ENCODE assay signal across 9 mouse cellular contexts in genomic region chr9:61384646-61385443, GRCm38 (mm10). TPM values are rescaled to one million over a fixed set of nuclear protein-coding genes. Genes with fewer than 3 reads are reported as not detected.
DNase-seq lines count a peak whose midpoint lies in the region; ATAC-seq and TF ChIP-seq lines count a peak whose summit lies in the region.
"Had no signal": no experiment of that assay in that cellular context is flagged by ENCODE, and none has a peak within 500 bp of the region (broad histone marks: within the 10 kb centered on the region; RNA-seq: fewer than 3 reads in every experiment).

No protein-coding gene starts in this region.

- no peak for DNase-seq in liver, postnatal 0 days
- no peak for DNase-seq in liver, embryonic 11.5 days (ENCODE audit: low spot score)
- DNase-seq in embryonic facial prominence, embryonic 14.5 days (ENCODE audit: low spot score): peak; percentile 55
- no peak for DNase-seq in adrenal gland, adult 2 months
- DNase-seq in spleen, postnatal 36 days (ENCODE audit: low spot score in 2 of 2): no peak
- no peak for DNase-seq in urinary bladder, postnatal 25 days (ENCODE audit: low spot score)
- DNase-seq: heart, postnatal 4 days had no signal

- no peak for ATAC-seq in liver, postnatal 0 days
- no peak for ATAC-seq in liver, embryonic 11.5 days (replicated peaks; ENCODE audit: low FRiP score)
- no peak for ATAC-seq in embryonic facial prominence, embryonic 14.5 days (ENCODE audit: low read depth)
- peak; percentile 56 for ATAC-seq in inflammation-experienced regulatory T-cells, adult 6 months
- peak; percentile 29; the same call in 1 of the 2 replicates for ATAC-seq in neural tube, embryonic 12.5 days (ENCODE audit: low FRiP score, low read depth)

- TF ChIP-seq CTCF in liver, postnatal 0 days (IDR thresholded peaks at IDR 0.05; ENCODE audit: low read depth): no peak

- no peak for TF ChIP-seq EP300 in liver, postnatal 0 days (IDR thresholded peaks at IDR 0.05; ENCODE audit: low read depth)

- H3K9ac ChIP-seq in liver, postnatal 0 days (replicated peaks): no peak overlapping the region
- H3K9ac ChIP-seq in liver, embryonic 11.5 days (ENCODE audit: low read depth, low read length): no peak overlapping the region
- no peak overlapping the region for H3K9ac ChIP-seq in embryonic facial prominence, embryonic 14.5 days (ENCODE audit: low read depth, low read length)
- no peak overlapping the region for H3K9ac ChIP-seq in neural tube, embryonic 12.5 days

- H3K4me1 ChIP-seq in liver, postnatal 0 days (ENCODE audit: insufficient read depth): peaks cover 61% of the 10 kb centered on the region
- H3K4me1 ChIP-seq in liver, embryonic 11.5 days (replicated peaks; ENCODE audit: control insufficient read depth, insufficient read depth, low read length): peaks cover 42% of the 10 kb centered on the region
- peaks cover 52% of the 10 kb centered on the region for H3K4me1 ChIP-seq in embryonic facial prominence, embryonic 14.5 days (ENCODE audit: control insufficient read depth, insufficient read depth, low read length)
- peaks cover 96% of the 10 kb centered on the region for H3K4me1 ChIP-seq in neural tube, embryonic 12.5 days

- peaks cover 7% of the 10 kb centered on the region; the same call in 1 of the 2 replicates for H3K36me3 ChIP-seq in liver, postnatal 0 days (replicated peaks; ENCODE audit: insufficient read depth, low read length)
- H3K36me3 ChIP-seq in liver, embryonic 11.5 days (ENCODE audit: control insufficient read depth, insufficient read depth, low read length): peaks cover 4% of the 10 kb centered on the region; the same call in 1 of the 2 replicates
- H3K36me3 ChIP-seq in embryonic facial prominence, embryonic 14.5 days (ENCODE audit: control insufficient read depth, insufficient read depth, low read length): peaks cover 57% of the 10 kb centered on the region
- peaks cover 49% of the 10 kb centered on the region for H3K36me3 ChIP-seq in neural tube, embryonic 12.5 days

- H3K4me2 ChIP-seq in liver, postnatal 0 days (ENCODE audit: low read depth, low read length): peak overlapping the region; percentile 42; the same call in 1 of the 2 replicates
- no peak overlapping the region for H3K4me2 ChIP-seq in liver, embryonic 11.5 days
- peak overlapping the region; percentile 13; the same call in 1 of the 2 replicates for H3K4me2 ChIP-seq in embryonic facial prominence, embryonic 14.5 days (ENCODE audit: low read depth, low read length)
- H3K4me2 ChIP-seq in neural tube, embryonic 12.5 days (replicated peaks): peak overlapping the region; percentile 49

- H3K9me3 ChIP-seq in liver, postnatal 0 days (ENCODE audit: low read length): no peaks in the 10 kb centered on the region
- no peaks in the 10 kb centered on the region for H3K9me3 ChIP-seq in liver, embryonic 11.5 days (ENCODE audit: control insufficient read depth, low read length)
- H3K9me3 ChIP-seq in embryonic facial prominence, embryonic 14.5 days (ENCODE audit: control insufficient read depth, low read length): no peaks in the 10 kb centered on the region
- H3K9me3 ChIP-seq in neural tube, embryonic 12.5 days: no peaks in the 10 kb centered on the region

- 0 out of 2 replicates have a peak overlapping the region, but pooled peaks have one; percentile 15 for H3K4me3 ChIP-seq in liver, postnatal 0 days (ENCODE audit: low read depth, low read length)
- no peak overlapping the region for H3K4me3 ChIP-seq in liver, embryonic 11.5 days (ENCODE audit: low read depth, low read length)
- H3K4me3 ChIP-seq in embryonic facial prominence, embryonic 14.5 days (ENCODE audit: low read depth, low read length): no peak overlapping the region
- peak overlapping the region; percentile 9; the same call in 1 of the 2 replicates for H3K4me3 ChIP-seq in neural tube, embryonic 12.5 days

- WGBS in liver, postnatal 0 days (ENCODE audit: insufficient replicate concordance): 57% methylated on average over 16 of the region's 16 CpGs
- WGBS in liver, embryonic 11.5 days: 28% methylated on average over 16 of the region's 16 CpGs
- 27% methylated on average over 16 of the region's 16 CpGs for WGBS in embryonic facial prominence, embryonic 14.5 days
- WGBS in neural tube, embryonic 12.5 days: 6% methylated on average over 16 of the region's 16 CpGs

- H3K27ac ChIP-seq in liver, postnatal 0 days (ENCODE audit: low read depth): 0 out of 2 replicates have a peak overlapping the region, but pooled peaks have one; percentile 6
- H3K27ac ChIP-seq in liver, embryonic 11.5 days (ENCODE audit: low read depth, low read length): no peak overlapping the region
- no peak overlapping the region for H3K27ac ChIP-seq in embryonic facial prominence, embryonic 14.5 days (replicated peaks; ENCODE audit: low read depth, low read length)
- no peak overlapping the region for H3K27ac ChIP-seq in neural tube, embryonic 12.5 days

- H3K27me3 ChIP-seq in liver, postnatal 0 days (ENCODE audit: insufficient read depth, low read length): no peaks in the 10 kb centered on the region
- H3K27me3 ChIP-seq in liver, embryonic 11.5 days (replicated peaks; ENCODE audit: control insufficient read depth, insufficient read depth, low read length): peaks cover 4% of the 10 kb centered on the region; the same call in 1 of the 2 replicates
- no peaks in the 10 kb centered on the region for H3K27me3 ChIP-seq in embryonic facial prominence, embryonic 14.5 days (replicated peaks; ENCODE audit: control insufficient read depth, insufficient read depth, low read length)
- 0 out of 2 replicates have a peak, but pooled peaks cover 8% of the 10 kb centered on the region for H3K27me3 ChIP-seq in neural tube, embryonic 12.5 days (replicated peaks)

RNA-seq across cellular contexts. Expression of gene Tle3, which starts 12.7 kb away (rescaled TPM):
- polyA plus RNA-seq in liver, postnatal 0 days (2015; fragmentation: Nextera tagmentation; extraction: Ambion mirVana): 3.2 and 3.6 TPM in 2 replicates
- polyA plus RNA-seq in liver, embryonic 11.5 days (2014; fragmentation: Nextera tagmentation; extraction: Ambion mirVana): 15.0 and 15.8 TPM in 2 replicates
- 25.5 and 31.4 TPM in 2 replicates for polyA plus RNA-seq in embryonic facial prominence, embryonic 14.5 days (2014; fragmentation: Nextera tagmentation; extraction: Ambion mirVana)
- polyA plus RNA-seq in inflammation-experienced regulatory T-cells, adult 6 months (2017; shearing (Covaris generic)): 10 to 100 TPM; 24.8 to 36.7 (median 29.8) TPM
- polyA plus RNA-seq in neural tube, embryonic 12.5 days (2016; fragmentation: Nextera tagmentation; extraction: Ambion mirVana): 55.5 and 58.7 TPM in 2 replicates
- total RNA-seq in adrenal gland, adult 2 months (2021): 100 to 1,000 TPM; 106 to 160 TPM
- polyA plus RNA-seq in adrenal gland, adult 2 months (2012; rRNA removed): 193 and 277 TPM in 2 replicates

Comparison
In these comparisons a context has a peak if more than half of its experiments do, and no peak if none do; other contexts are left out.
1. H3K4me3 ChIP-seq: peak in liver, postnatal 0 days (single experiment) and neural tube, embryonic 12.5 days (single experiment); none in liver, embryonic 11.5 days (single experiment) and embryonic facial prominence, embryonic 14.5 days (single experiment).
2. ATAC-seq: peak in inflammation-experienced regulatory T-cells, adult 6 months (single experiment) and neural tube, embryonic 12.5 days (single experiment); none in liver, postnatal 0 days (single experiment), liver, embryonic 11.5 days (single experiment) and embryonic facial prominence, embryonic 14.5 days (single experiment).